Mouse (Mus musculus) T-helper 1 cell (primary cell): ENCODE results near the gene Dag1.
"Not testable (repeated sequence)": the region's sequence is repeated elsewhere in the genome, so short reads cannot be mapped to it uniquely, and the experiment has no call there.

Source experiments
- in situ Hi-C: fragments of 300-600 bp; cut with MboI, MseI; formaldehyde crosslinking; loops from one replicate; pipeline ENCODE4 v1.15.1; 2025; ENCODE audit warnings: high pct_unique_total_duplicates

The Dag1 gene

GRCm38 (mm10) chr9:108227911-108228649, 35.7 kb downstream of the Dag1 start:
- in situ Hi-C loops, result no loop called here

GRCm38 (mm10) chr9:108225166-108225565, 38.6 kb downstream of the Dag1 start:
- in situ Hi-C loops, result no loop called here

GRCm38 (mm10) chr9:108223633-108224032, 40.1 kb downstream of the Dag1 start:
- in situ Hi-C loops, result no loop called here

GRCm38 (mm10) chr9:108221566-108221965, 42.2 kb downstream of the Dag1 start:
- in situ Hi-C loops, result no loop called here

- in situ Hi-C loops, result no loop called here
These were observed 43.4 kb downstream of the Dag1 start for GRCm38 (mm10) chr9:108220380-108220774.

- in situ Hi-C loops, result no loop called here
These were observed 43.9 kb downstream of the Dag1 start for GRCm38 (mm10) chr9:108219766-108220379.

GRCm38 (mm10) chr9:108217936-108218543, 45.7 kb downstream of the Dag1 start:
- in situ Hi-C loops, result no loop called here

- in situ Hi-C loops, result no loop called here
These were observed 46.4 kb downstream of the Dag1 start for GRCm38 (mm10) chr9:108217406-108217805.

GRCm38 (mm10) chr9:108213105-108213504, 50.7 kb downstream of the Dag1 start:
- in situ Hi-C loops, result no loop called here

GRCm38 (mm10) chr9:108212426-108212825, 51.3 kb downstream of the Dag1 start:
- in situ Hi-C loops, result no loop called here

GRCm38 (mm10) chr9:108205571-108205901, 58.2 kb downstream of the Dag1 start:
- in situ Hi-C loops, result no loop called here

GRCm38 (mm10) chr9:108204884-108205570, 58.7 kb downstream of the Dag1 start:
- in situ Hi-C loops, result loop anchor here (5.0 kb wide), 2 partner anchors 47 to 108 kb away; no protein-coding TSS in a partner anchor

- in situ Hi-C loops, result loop anchor here (5.0 kb wide), 2 partner anchors 49 to 106 kb away; no protein-coding TSS in a partner anchor
These were observed 60.7 kb downstream of the Dag1 start for GRCm38 (mm10) chr9:108203015-108203414.

- in situ Hi-C loops, result loop anchor here (5.0 kb wide), 2 partner anchors 50 to 105 kb away; no protein-coding TSS in a partner anchor
These were observed 61.6 kb downstream of the Dag1 start for GRCm38 (mm10) chr9:108202169-108202568.

GRCm38 (mm10) chr9:108201160-108201559, 62.6 kb downstream of the Dag1 start:
- in situ Hi-C loops, result loop anchor here (5.0 kb wide), 2 partner anchors 51 to 104 kb away; no protein-coding TSS in a partner anchor

GRCm38 (mm10) chr9:108198621-108199020, 65.1 kb downstream of the Dag1 start:
- in situ Hi-C loops, result no loop called here

- in situ Hi-C loops, result no loop called here
These were observed 66.7 kb downstream of the Dag1 start for GRCm38 (mm10) chr9:108196920-108197677.

GRCm38 (mm10) chr9:108196222-108196621, 67.5 kb downstream of the Dag1 start:
- in situ Hi-C loops, result not testable (repeated sequence)

- in situ Hi-C loops, result no loop called here
These were observed 73.7 kb downstream of the Dag1 start, which contains the start of gene Bsn for GRCm38 (mm10) chr9:108189787-108190679. Bsn (minus strand) TSS chr9:108190384.

GRCm38 (mm10) chr9:108189488-108189786, 74.3 kb downstream of the Dag1 start:
- in situ Hi-C loops, result no loop called here
